Mouse (Mus musculus) heart, embryonic 11.5 days (tissue): ENCODE measurements around the gene Ptprm. TPM values are rescaled to one million over a fixed set of nuclear protein-coding genes. Genes with fewer than 3 reads are reported as not detected.

Experiments
- ATAC-seq: fragments of 200-750 bp; cut with Nextera tagmentation; replicated peaks from 2 replicates; pipeline ENCODE4 v1.8.0; 2017; ENCODE audit warnings: moderate library complexity; ENCODE audit not compliant: insufficient number of reproducible peaks, low FRiP score, low TSS enrichment
- H3K27ac ChIP-seq: fragments of 300-500 bp; sonication (generic); 2 replicates; pipeline ENCODE4 v1.5.1; 2014; ENCODE audit warnings: mild to moderate bottlenecking, low read depth, low read length
- H3K27me3 ChIP-seq: fragments of 300-500 bp; sonication (generic); 2 replicates; pipeline ENCODE4 v1.6.1; 2014; ENCODE audit warnings: mild to moderate bottlenecking, low read length, mixed read lengths; ENCODE audit not compliant: control insufficient read depth, insufficient read depth
- H3K36me3 ChIP-seq: fragments of 300-500 bp; sonication (generic); 2 replicates; pipeline ENCODE4 v1.6.1; 2014; ENCODE audit warnings: mild to moderate bottlenecking, low read length, moderate library complexity, mixed read lengths; ENCODE audit not compliant: control insufficient read depth, insufficient read depth
- H3K4me1 ChIP-seq: fragments of 300-500 bp; sonication (generic); 2 replicates; pipeline ENCODE4 v1.6.1; 2014; ENCODE audit warnings: low read length; ENCODE audit not compliant: control insufficient read depth, insufficient read depth
- H3K4me2 ChIP-seq: fragments of 300-500 bp; sonication (generic); 2 replicates; pipeline ENCODE4 v1.6.1; 2014; ENCODE audit warnings: mild to moderate bottlenecking, moderate library complexity
- H3K4me3 ChIP-seq: fragments of 300-500 bp; sonication (generic); 2 replicates; pipeline ENCODE4 v1.5.1; 2014; ENCODE audit warnings: low read depth, low read length
- H3K9ac ChIP-seq: fragments of 300-500 bp; sonication (generic); 2 replicates; pipeline ENCODE4 v1.6.1; 2014; ENCODE audit warnings: mild to moderate bottlenecking, low read depth, low read length, moderate library complexity
- H3K9me3 ChIP-seq: fragments of 300-500 bp; sonication (generic); replicated peaks from 2 replicates; pipeline ENCODE4 v1.6.1; 2016; ENCODE audit warnings: low read length; ENCODE audit not compliant: control insufficient read depth
- WGBS: fragments of 180-500 bp; shearing (Covaris S2); extraction: QIAGEN DNeasy Blood & Tissue Kit; methylation state at CpG from one replicate; pipeline ENCODE4 v1.1.7; 2014; ENCODE audit not compliant: insufficient replicate concordance; 5-methylcytosine and 5-hydroxymethylcytosine counted together
- polyA plus RNA-seq: library from polyadenylated mRNA; unstranded; fragments of >200 nt; fragmentation: Nextera tagmentation; extraction: Ambion mirVana; gene quantifications from 2 replicates; pipeline ENCODE4 v1.2.1, GENCODE M21; 2014

Ptprm gene
- polyA plus RNA-seq, 1 experiment from 2014 or later = 15.9 TPM

DNA sequence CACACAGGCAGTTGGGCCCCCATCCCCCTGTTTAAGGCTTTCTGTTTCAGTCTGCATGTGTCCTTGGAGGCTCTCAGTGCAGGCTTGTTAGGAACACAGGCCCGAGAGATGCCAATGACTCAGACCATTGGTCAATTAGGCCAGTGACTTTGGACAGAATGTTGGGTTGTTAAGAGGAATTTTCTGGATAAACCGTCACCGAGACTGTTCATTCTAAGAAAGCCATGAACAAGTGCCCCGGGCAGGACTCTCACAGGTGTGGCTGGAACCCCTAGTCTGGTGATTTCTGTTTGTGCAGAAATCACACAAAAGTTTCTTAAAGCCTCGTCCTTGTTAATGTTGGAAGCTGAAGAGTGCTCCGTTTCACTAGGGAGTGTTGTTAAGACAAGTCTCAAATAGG is 615.9 kb downstream of the Ptprm start:
- no peak overlapping the region for H3K4me3 ChIP-seq
- H3K9ac ChIP-seq = no peak overlapping the region
- no peaks in the 10 kb centered on the region for H3K27me3 ChIP-seq
- H3K9me3 ChIP-seq = no peaks in the 10 kb centered on the region
- no peak overlapping the region for H3K4me2 ChIP-seq
- H3K27ac ChIP-seq = no peak overlapping the region
- no peaks in the 10 kb centered on the region for H3K36me3 ChIP-seq
- 0 out of 2 replicates have a peak, but pooled peaks cover 2% of the 10 kb centered on the region for H3K4me1 ChIP-seq
- no peak for ATAC-seq
- WGBS = 77% methylated on average over 6 of the region's 6 CpGs

DNA sequence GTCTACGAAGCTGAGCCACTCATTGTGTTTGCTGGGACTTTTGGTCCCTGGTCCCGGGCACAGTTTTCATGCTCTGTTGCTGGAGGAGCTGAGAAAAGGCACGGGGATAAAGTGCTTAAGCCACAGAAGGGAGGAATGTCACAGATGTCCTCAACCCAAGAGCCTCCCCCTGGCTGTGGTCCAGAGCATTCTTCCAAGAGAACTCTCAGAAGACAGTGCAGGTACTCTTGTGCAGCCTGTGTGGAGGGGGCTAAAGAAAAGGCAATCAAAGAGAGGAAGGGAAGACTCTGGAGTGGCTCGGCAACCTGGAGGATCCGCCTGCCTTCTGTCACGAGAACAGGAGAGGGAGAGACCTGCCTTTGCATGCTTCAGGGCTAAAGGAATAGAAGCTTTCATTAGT is 617.8 kb downstream of the Ptprm start:
- no peak overlapping the region for H3K4me2 ChIP-seq

DNA sequence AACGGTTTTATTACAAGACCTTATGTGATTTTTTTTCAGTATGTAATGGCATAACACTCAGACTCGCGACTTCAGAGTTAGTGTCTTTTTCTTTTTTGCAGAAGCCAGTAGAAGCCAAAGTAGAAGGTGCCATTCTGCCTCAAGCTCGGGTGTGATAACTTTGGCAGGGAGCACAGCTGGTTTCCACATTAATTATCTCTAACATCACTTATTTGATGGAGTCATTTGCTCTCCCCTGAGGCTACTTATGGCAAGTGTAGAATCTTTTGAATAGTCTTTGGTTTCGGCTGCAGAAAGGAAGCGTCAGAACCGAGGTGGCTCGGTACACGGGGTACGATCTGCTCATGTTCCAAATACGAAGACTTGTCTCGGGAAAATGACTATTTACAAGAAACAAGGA is 620.7 kb downstream of the Ptprm start:
- H3K9me3 ChIP-seq = no peaks in the 10 kb centered on the region
- no peak for ATAC-seq

More for the DNA sequence above, 617.8 kb downstream of the Ptprm start:
- H3K9me3 ChIP-seq = no peaks in the 10 kb centered on the region
- H3K4me3 ChIP-seq = no peak overlapping the region
- H3K4me1 ChIP-seq = 0 out of 2 replicates have a peak, but pooled peaks cover 2% of the 10 kb centered on the region
- no peak overlapping the region for H3K9ac ChIP-seq
- no peak for ATAC-seq
- no peaks in the 10 kb centered on the region for H3K36me3 ChIP-seq
- no peak overlapping the region for H3K27ac ChIP-seq
- WGBS = 50% methylated on average over 6 of the region's 6 CpGs
- H3K27me3 ChIP-seq = no peaks in the 10 kb centered on the region

DNA sequence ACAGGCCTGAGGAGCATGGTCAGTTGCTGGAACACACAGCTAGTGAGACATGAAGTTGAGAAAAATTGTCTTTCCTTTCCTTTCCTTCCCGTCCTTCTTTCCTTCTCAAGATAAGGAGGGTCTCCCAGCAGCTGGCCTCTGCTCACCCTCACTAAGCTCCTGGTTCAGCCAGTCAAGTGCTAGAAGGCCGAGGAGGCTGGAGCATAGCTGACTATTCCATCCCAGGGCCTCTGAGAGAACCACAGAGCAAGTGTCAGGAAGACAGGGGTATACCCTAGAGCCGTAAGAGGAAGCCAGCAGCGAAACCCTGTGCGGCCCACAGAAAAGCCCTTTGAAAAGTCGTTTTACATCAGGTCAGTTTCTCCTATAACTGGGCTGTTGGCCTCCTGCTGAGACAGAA is 624.3 kb downstream of the Ptprm start:
- Histone ChIP-seq H3K4me3 (no peak overlapping the region), H3K36me3 (no peaks in the 10 kb centered on the region), H3K27ac (no peak overlapping the region), H3K4me2 (no peak overlapping the region), H3K9me3 (no peaks in the 10 kb centered on the region), H3K9ac (no peak overlapping the region), H3K4me1 (no peaks in the 10 kb centered on the region), H3K27me3 (no peaks in the 10 kb centered on the region)
- 56% methylated on average over 6 of the region's 6 CpGs for WGBS
- ATAC-seq = no peak

More for the DNA sequence above, 620.7 kb downstream of the Ptprm start:
- no peak overlapping the region for H3K9ac ChIP-seq
- no peak overlapping the region for H3K4me3 ChIP-seq
- 83% methylated on average over 12 of the region's 12 CpGs for WGBS
- no peak overlapping the region for H3K4me2 ChIP-seq
- no peaks in the 10 kb centered on the region for H3K27me3 ChIP-seq
- H3K36me3 ChIP-seq = no peaks in the 10 kb centered on the region
- H3K4me1 ChIP-seq = 0 out of 2 replicates have a peak, but pooled peaks cover 2% of the 10 kb centered on the region
- no peak overlapping the region for H3K27ac ChIP-seq

DNA sequence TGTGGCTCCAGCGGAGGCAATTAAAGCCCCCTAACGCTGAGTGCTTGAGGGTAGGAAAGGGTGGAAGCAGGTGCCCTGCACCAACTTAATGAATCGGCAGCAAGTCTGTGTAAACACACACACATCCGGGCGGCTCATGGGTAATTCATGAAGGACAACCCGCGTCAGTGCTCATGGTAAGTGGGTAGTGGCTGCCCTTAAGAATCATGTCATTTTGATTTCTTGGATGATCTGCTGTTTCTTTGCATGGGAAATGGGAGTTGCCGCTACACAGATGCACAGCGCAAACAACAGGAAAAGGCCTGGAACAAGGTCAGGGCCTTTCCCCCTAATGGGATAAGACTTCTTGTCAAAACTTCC is 633.3 kb downstream of the Ptprm start:
- H3K27me3 ChIP-seq = no peaks in the 10 kb centered on the region
- H3K4me3 ChIP-seq = no peak overlapping the region
- H3K9ac ChIP-seq = no peak overlapping the region
- no peaks in the 10 kb centered on the region for H3K4me1 ChIP-seq
- H3K4me2 ChIP-seq = no peak overlapping the region
- no peaks in the 10 kb centered on the region for H3K36me3 ChIP-seq
- ATAC-seq = no peak
- no peaks in the 10 kb centered on the region; the same call in 1 of the 2 replicates for H3K9me3 ChIP-seq
- no peak overlapping the region for H3K27ac ChIP-seq
- 71% methylated on average over 9 of the region's 9 CpGs for WGBS

DNA sequence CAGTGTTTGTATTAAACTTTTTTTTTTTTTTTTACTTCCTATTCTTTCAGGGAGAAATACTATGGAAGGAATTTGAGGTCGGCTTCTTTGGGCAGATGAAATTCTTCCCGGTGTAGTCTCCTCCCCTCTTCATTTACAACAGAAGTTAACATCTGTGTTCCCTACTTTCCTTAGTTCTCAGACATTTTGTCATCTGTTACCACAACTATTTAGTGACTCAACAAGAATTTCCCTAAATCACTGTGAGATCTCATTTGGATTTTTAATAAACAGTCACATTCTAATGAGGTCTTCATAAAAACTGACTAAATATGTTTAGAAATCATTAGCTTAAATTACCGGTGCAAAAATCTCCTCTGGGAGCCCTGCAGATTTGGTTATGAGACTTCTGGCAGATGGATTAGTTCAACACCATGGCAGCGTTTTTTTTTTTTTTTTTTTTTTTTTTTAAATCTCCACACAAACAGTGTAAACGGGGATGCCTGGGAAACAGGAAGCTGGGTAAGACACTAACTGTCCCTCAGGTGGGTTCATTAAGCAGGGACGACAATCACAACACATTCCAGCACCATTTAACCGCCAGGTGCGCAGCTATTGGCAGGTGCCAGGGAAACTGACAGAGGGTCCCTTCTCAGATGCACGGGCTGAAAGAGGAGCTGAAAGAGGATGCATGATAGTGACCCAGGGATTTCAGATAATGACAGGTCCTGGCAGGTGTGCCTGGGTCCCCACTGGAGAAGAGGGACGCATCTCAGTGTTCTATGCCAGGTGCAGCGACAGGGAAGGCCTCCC is 633.9 kb downstream of the Ptprm start:
- no peak for ATAC-seq
- Histone ChIP-seq H3K27me3 (no peaks in the 10 kb centered on the region), H3K9me3 (no peaks in the 10 kb centered on the region; the same call in 1 of the 2 replicates), H3K4me2 (no peak overlapping the region), H3K4me3 (no peak overlapping the region), H3K9ac (no peak overlapping the region), H3K4me1 (no peaks in the 10 kb centered on the region), H3K27ac (no peak overlapping the region), H3K36me3 (no peaks in the 10 kb centered on the region)
- 60% methylated on average over 11 of the region's 11 CpGs for WGBS

DNA sequence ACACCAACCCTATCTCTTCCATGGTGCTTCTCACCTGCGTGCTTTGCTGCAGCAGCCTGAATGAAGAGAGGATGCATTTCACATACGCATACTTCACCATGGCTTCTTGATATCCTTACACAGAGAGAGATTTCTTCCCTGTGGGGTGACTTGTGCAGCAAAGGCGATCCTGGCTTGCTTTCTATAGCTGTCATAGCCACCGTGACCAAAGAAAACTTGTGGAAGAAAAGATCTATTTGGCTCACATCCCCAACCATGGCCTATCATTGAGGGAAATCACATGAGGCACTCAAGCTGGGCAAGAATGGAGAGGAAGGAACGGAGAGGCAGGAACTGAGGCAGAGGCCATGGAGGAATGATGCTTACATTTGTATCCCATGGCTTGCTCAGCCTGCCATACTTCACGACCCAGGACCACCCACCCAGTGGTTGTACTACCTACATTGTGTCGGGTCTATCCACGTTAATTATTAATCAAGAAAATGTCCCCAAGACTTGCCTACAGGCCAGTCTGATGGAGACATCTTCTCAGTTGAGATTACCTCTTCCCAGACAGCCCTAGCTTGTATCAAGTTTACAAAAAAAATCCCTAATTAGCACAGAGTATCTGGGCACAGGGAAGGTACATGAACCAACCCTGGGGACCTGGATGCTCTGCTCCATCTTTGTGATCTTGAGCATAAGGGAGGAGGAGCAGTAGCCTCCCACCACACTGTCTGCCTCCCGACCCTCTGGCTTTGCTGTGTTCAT is 641.6 kb downstream of the Ptprm start:
- Histone ChIP-seq H3K27ac (no peak overlapping the region), H3K9me3 (no peaks in the 10 kb centered on the region; the same call in 1 of the 2 replicates), H3K9ac (no peak overlapping the region), H3K36me3 (no peaks in the 10 kb centered on the region), H3K4me1 (peaks cover 5% of the 10 kb centered on the region), H3K4me2 (no peak overlapping the region), H3K4me3 (no peak overlapping the region), H3K27me3 (no peaks in the 10 kb centered on the region)
- 86% methylated on average over 9 of the region's 9 CpGs for WGBS
- no peak for ATAC-seq

DNA sequence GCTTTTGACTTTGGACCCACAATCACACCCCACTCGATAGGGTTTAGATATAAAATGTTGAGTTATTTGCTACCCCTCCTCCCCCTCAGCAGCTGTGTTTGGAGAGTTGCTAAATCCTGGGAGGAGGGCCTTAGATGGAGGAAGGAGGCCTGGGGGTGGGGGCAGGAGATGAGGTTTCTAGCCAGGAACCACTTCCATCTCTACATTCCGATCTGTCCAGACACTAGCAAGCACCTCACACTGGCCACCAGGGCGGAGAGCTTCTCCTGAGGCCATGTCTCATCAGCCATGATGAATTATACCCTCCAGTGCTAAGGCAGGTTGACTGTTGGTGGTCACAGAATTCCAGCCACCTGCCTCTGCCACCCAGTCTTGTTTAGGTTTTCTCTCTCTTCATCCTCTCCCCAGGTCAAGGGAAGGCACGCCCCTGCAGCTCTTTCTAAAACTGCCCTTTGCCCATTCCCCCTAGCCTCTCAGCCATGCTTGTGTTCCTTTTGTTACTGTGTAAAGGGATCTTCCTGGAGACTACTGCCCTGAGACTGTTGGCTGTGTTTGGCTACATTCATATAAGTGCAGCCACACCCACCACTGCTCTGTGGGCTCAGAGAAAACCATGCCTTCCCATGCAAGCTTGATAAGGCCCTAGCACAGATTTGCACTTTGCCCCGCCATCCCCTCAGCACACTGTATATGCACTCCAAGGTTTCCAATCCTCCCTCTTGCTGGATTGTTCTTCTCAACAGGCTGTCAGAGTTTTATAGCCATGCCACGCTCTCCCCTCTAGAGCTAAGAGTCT is 642.8 kb downstream of the Ptprm start:
- Histone ChIP-seq H3K4me2 (no peak overlapping the region), H3K4me1 (peaks cover 9% of the 10 kb centered on the region), H3K9ac (no peak overlapping the region), H3K27me3 (no peaks in the 10 kb centered on the region), H3K36me3 (no peaks in the 10 kb centered on the region), H3K27ac (no peak overlapping the region), H3K9me3 (no peaks in the 10 kb centered on the region), H3K4me3 (no peak overlapping the region)
- ATAC-seq = no peak
- WGBS = 68% methylated on average over 6 of the region's 6 CpGs
